Mouse (Mus musculus) midbrain, postnatal 0 days (tissue): ENCODE results near the gene Slc1a2. TPM values are rescaled to one million over a fixed set of nuclear protein-coding genes. Genes with fewer than 3 reads are reported as not detected.

Experiments
- ATAC-seq: fragments of 200-750 bp; cut with Nextera tagmentation; 2 replicates; pipeline ENCODE4 v1.8.0; 2017; ENCODE audit warnings: moderate number of reproducible peaks, mild to moderate bottlenecking, moderate TSS enrichment, moderate library complexity; ENCODE audit not compliant: low FRiP score
- DNase-seq: peaks from one replicate; pipeline ENCODE4 v3.0.0-alpha.2; 2015; ENCODE audit warnings: low spot score
- H3K27ac ChIP-seq: fragments of 300-500 bp; sonication (generic); 2 replicates; pipeline ENCODE4 v1.5.1; 2014; ENCODE audit warnings: low read depth, mild to moderate bottlenecking, low read length, mixed read lengths
- H3K27me3 ChIP-seq: fragments of 300-500 bp; sonication (generic); 2 replicates; pipeline ENCODE4 v1.6.1; 2014; ENCODE audit warnings: low read length, control low read depth, mixed read lengths; ENCODE audit not compliant: insufficient read depth
- H3K36me3 ChIP-seq: fragments of 300-500 bp; sonication (generic); 2 replicates; pipeline ENCODE4 v1.6.1; 2014; ENCODE audit warnings: low read length, control low read depth, mixed read lengths; ENCODE audit not compliant: insufficient read depth
- H3K4me1 ChIP-seq: fragments of 300-500 bp; sonication (generic); 2 replicates; pipeline ENCODE4 v1.6.1; 2014; ENCODE audit warnings: mild to moderate bottlenecking, control low read depth, antibody characterized with exemption, low read length, mixed read lengths; ENCODE audit not compliant: insufficient read depth
- H3K4me2 ChIP-seq: fragments of 300-500 bp; sonication (generic); 2 replicates; pipeline ENCODE4 v1.6.1; 2014; ENCODE audit warnings: low read depth, mild to moderate bottlenecking, low read length, mixed read lengths; ENCODE audit not compliant: poor library complexity, severe bottlenecking
- H3K4me3 ChIP-seq: fragments of 300-500 bp; sonication (generic); 2 replicates; pipeline ENCODE4 v1.5.1; 2014; ENCODE audit warnings: low read depth, mild to moderate bottlenecking, low read length, moderate library complexity
- H3K9ac ChIP-seq: fragments of 300-500 bp; sonication (generic); replicated peaks from 2 replicates; pipeline ENCODE4 v1.6.1; 2014; ENCODE audit warnings: mild to moderate bottlenecking, low read length, moderate library complexity, mixed read lengths; ENCODE audit not compliant: poor library complexity, severe bottlenecking
- H3K9me3 ChIP-seq: fragments of 300-500 bp; sonication (generic); 2 replicates; pipeline ENCODE4 v1.6.1; 2016; ENCODE audit warnings: low read length, control low read depth
- CTCF ChIP-seq: IDR thresholded peaks from 2 replicates; pipeline ENCODE4 v1.5.1; 2016; ENCODE audit warnings: antibody characterized with exemption, mild to moderate bottlenecking
- WGBS: fragments of 180-500 bp; shearing (Covaris S2); extraction: QIAGEN DNeasy Blood & Tissue Kit; methylation state at CpG from one replicate; pipeline ENCODE4 v1.1.7; 2014; 5-methylcytosine and 5-hydroxymethylcytosine counted together
- polyA plus RNA-seq: library from polyadenylated mRNA; unstranded; fragments of >200 nt; fragmentation: Nextera tagmentation; extraction: Ambion mirVana; gene quantifications from 2 replicates; pipeline ENCODE4 v1.2.1, GENCODE M21; 2015
- total RNA-seq: library from RNA; depleted of rRNA; stranded (reverse); fragments of >200 nt; gene quantifications from 2 replicates; pipeline ENCODE4 v1.2.3, GENCODE M21; 2014

The Slc1a2 gene
- total and polyA plus RNA-seq, 2 experiments from 2014 or later, result 15.7 to 102 TPM

GRCm38 (mm10) chr2:102695541-102695940, 37.1 kb downstream of the Slc1a2 start:
- no peak overlapping the region for H3K9ac ChIP-seq
- peaks cover 5% of the 10 kb centered on the region; the same call in 1 of the 2 replicates for H3K4me1 ChIP-seq
- H3K27me3 ChIP-seq, result no peaks in the 10 kb centered on the region
- H3K4me2 ChIP-seq, result no peak overlapping the region
- no peaks in the 10 kb centered on the region for H3K9me3 ChIP-seq
- TF ChIP-seq CTCF, result no peak
- H3K27ac ChIP-seq, result no peak overlapping the region
- ATAC-seq (no peak), DNase-seq (no peak)
- no peak overlapping the region for H3K4me3 ChIP-seq
- no peaks in the 10 kb centered on the region for H3K36me3 ChIP-seq

- no peak for ATAC-seq
- no peak for TF ChIP-seq CTCF
- WGBS, result 73% methylated on average over 2 of the region's 2 CpGs
Measured at GRCm38 (mm10) chr2:102697732-102698131, 39.3 kb downstream of the Slc1a2 start.

GRCm38 (mm10) chr2:102699921-102700320, 41.5 kb downstream of the Slc1a2 start:
- ATAC-seq, result no peak
- Histone ChIP-seq H3K36me3 (no peaks in the 10 kb centered on the region), H3K4me2 (no peak overlapping the region), H3K9ac (no peak overlapping the region), H3K4me3 (no peak overlapping the region), H3K9me3 (no peaks in the 10 kb centered on the region), H3K4me1 (no peaks in the 10 kb centered on the region), H3K27me3 (no peaks in the 10 kb centered on the region), H3K27ac (no peak overlapping the region)
- WGBS, result 92% methylated on average over 7 of the region's 7 CpGs
- no peak for DNase-seq
- TF ChIP-seq CTCF, result no peak

More at GRCm38 (mm10) chr2:102697732-102698131, 39.3 kb downstream of the Slc1a2 start:
- Histone ChIP-seq H3K4me2 (no peak overlapping the region), H3K9me3 (no peaks in the 10 kb centered on the region), H3K9ac (no peak overlapping the region), H3K4me1 (peaks cover 5% of the 10 kb centered on the region; the same call in 1 of the 2 replicates), H3K36me3 (no peaks in the 10 kb centered on the region), H3K4me3 (no peak overlapping the region), H3K27ac (no peak overlapping the region), H3K27me3 (no peaks in the 10 kb centered on the region)
- no peak for DNase-seq

- H3K4me1 ChIP-seq, result no peaks in the 10 kb centered on the region
- H3K4me3 ChIP-seq, result no peak overlapping the region
- no peak for DNase-seq
- H3K9me3 ChIP-seq, result no peaks in the 10 kb centered on the region
- no peak overlapping the region for H3K9ac ChIP-seq
- H3K4me2 ChIP-seq, result no peak overlapping the region
- H3K36me3 ChIP-seq, result no peaks in the 10 kb centered on the region
- H3K27me3 ChIP-seq, result no peaks in the 10 kb centered on the region
- TF ChIP-seq CTCF, result no peak
- 87% methylated on average over 2 of the region's 2 CpGs for WGBS
- no peak for ATAC-seq
- no peak overlapping the region for H3K27ac ChIP-seq
Measured at GRCm38 (mm10) chr2:102700695-102701094, 42.2 kb downstream of the Slc1a2 start.

GRCm38 (mm10) chr2:102701382-102701781, 42.9 kb downstream of the Slc1a2 start:
- no peak for TF ChIP-seq CTCF
- WGBS, result 74% methylated on average over 3 of the region's 3 CpGs
- no peaks in the 10 kb centered on the region for H3K9me3 ChIP-seq
- DNase-seq, result no peak
- no peak overlapping the region for H3K4me2 ChIP-seq
- H3K4me1 ChIP-seq, result no peaks in the 10 kb centered on the region
- H3K4me3 ChIP-seq, result no peak overlapping the region
- ATAC-seq, result no peak
- no peaks in the 10 kb centered on the region for H3K27me3 ChIP-seq
- no peaks in the 10 kb centered on the region for H3K36me3 ChIP-seq
- H3K9ac ChIP-seq, result no peak overlapping the region
- H3K27ac ChIP-seq, result no peak overlapping the region

GRCm38 (mm10) chr2:102703556-102703955, 45.1 kb downstream of the Slc1a2 start:
- Histone ChIP-seq H3K9ac (no peak overlapping the region), H3K27me3 (no peaks in the 10 kb centered on the region), H3K4me2 (no peak overlapping the region), H3K36me3 (no peaks in the 10 kb centered on the region), H3K27ac (no peak overlapping the region), H3K4me3 (no peak overlapping the region), H3K9me3 (no peaks in the 10 kb centered on the region), H3K4me1 (no peaks in the 10 kb centered on the region)
- DNase-seq (no peak), ATAC-seq (no peak)
- TF ChIP-seq CTCF, result no peak
- 69% methylated on average over 3 of the region's 3 CpGs for WGBS
